In the genomic region with DNA sequence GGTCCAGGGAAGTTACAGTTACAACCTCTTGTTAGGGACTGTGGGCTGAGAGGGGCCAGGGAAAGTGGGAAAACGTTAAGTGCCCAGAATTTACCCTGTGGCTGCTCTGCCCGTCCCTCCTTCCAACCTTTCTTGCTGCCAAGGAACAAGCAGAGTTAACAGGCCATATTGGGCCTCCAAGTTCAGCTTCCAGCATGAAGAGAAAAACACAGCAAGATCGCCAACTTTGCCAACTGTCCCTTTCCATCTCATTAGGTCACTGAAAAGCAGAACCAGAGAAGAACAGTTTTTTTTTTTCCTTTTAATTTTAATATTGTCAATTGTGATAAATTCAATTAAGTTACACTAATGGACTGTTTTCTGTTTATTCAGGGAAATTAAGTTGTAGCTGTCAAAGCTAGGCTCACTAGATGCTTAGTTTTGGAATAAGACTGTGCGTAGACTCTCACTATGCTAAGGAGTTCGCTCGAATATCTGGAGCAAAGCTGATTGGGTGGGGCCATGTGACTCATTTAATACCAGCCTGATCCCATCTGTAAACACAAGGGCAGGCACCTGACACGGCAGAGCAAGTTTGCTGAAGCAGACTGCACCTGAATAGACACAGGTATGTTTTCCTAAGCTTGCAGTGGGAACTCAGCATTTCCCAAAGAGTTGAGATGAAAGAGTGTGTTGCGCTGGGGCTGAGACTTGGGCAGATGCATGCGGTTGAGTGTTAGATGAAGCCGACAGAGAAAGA, we compare ENCODE assay signal across 11 mouse cellular contexts.
"Had no signal": no experiment of that assay in that cellular context is flagged by ENCODE, and none has a peak within 500 bp of the region (broad histone marks: within the 10 kb centered on the region; RNA-seq: fewer than 3 reads in every experiment).

No protein-coding gene starts in this region.

- DNase-seq: kidney, adult 2 months; kidney, postnatal 14 days; lung, adult 18-20 months; lung, postnatal 36 days; midbrain, embryonic 14.5 days; right cerebral cortex, adult 18-20 months; right cerebral cortex, postnatal 25 days; thymus, postnatal 36 days had no signal

- H3K27ac ChIP-seq: kidney, embryonic 15.5 days; limb, embryonic 13.5 days; liver, embryonic 14.5 days had no signal

- H3K9me3 ChIP-seq: kidney, embryonic 15.5 days; limb, embryonic 13.5 days had no signal

- H3K27me3 ChIP-seq: limb, embryonic 13.5 days had no signal

- H3K4me3 ChIP-seq: kidney, embryonic 15.5 days; limb, embryonic 13.5 days had no signal

- H3K9ac ChIP-seq: kidney, embryonic 15.5 days; limb, embryonic 13.5 days; liver, embryonic 14.5 days had no signal

- H3K36me3 ChIP-seq: kidney, embryonic 15.5 days; limb, embryonic 13.5 days had no signal

- H3K4me2 ChIP-seq: kidney, embryonic 15.5 days; limb, embryonic 13.5 days had no signal
